Mouse (Mus musculus) forebrain, embryonic 15.5 days (tissue): ENCODE data around the gene Atxn7. TPM values are rescaled to one million over a fixed set of nuclear protein-coding genes. Genes with fewer than 3 reads are reported as not detected.

Source experiments
- ATAC-seq: fragments of 200-750 bp; cut with Nextera tagmentation; replicated peaks from 2 replicates; pipeline ENCODE4 v1.8.0; 2017; ENCODE audit warnings: mild to moderate bottlenecking, moderate TSS enrichment, moderate library complexity
- H3K27ac ChIP-seq: fragments of 300-500 bp; sonication (generic); replicated peaks from 2 replicates; pipeline ENCODE4 v1.5.1; 2015; ENCODE audit warnings: mild to moderate bottlenecking, inconsistent platforms
- H3K27me3 ChIP-seq: fragments of 300-500 bp; sonication (generic); 2 replicates; pipeline ENCODE4 v1.6.1; 2015; ENCODE audit warnings: inconsistent platforms
- H3K36me3 ChIP-seq: fragments of 300-500 bp; sonication (generic); 2 replicates; pipeline ENCODE4 v1.6.1; 2015; ENCODE audit warnings: mild to moderate bottlenecking, inconsistent platforms
- H3K4me1 ChIP-seq: fragments of 300-500 bp; sonication (generic); 2 replicates; pipeline ENCODE4 v1.6.1; 2015; ENCODE audit warnings: inconsistent platforms
- H3K4me2 ChIP-seq: fragments of 300-500 bp; sonication (generic); replicated peaks from 2 replicates; pipeline ENCODE4 v1.6.1; 2015; ENCODE audit warnings: mild to moderate bottlenecking, inconsistent platforms
- H3K4me3 ChIP-seq: fragments of 300-500 bp; sonication (generic); 2 replicates; pipeline ENCODE4 v1.5.1; 2015; ENCODE audit warnings: mild to moderate bottlenecking, inconsistent platforms
- H3K9ac ChIP-seq: fragments of 300-500 bp; sonication (generic); replicated peaks from 2 replicates; pipeline ENCODE4 v1.6.1; 2015; ENCODE audit warnings: mild to moderate bottlenecking, inconsistent platforms
- H3K9me3 ChIP-seq: fragments of 300-500 bp; sonication (generic); 2 replicates; pipeline ENCODE4 v1.6.1; 2016; ENCODE audit warnings: inconsistent platforms
- WGBS: fragments of 180-500 bp; shearing (Covaris S2); methylation state at CpG from one replicate; pipeline ENCODE4 v1.1.7; 2015; ENCODE audit warnings: mixed read lengths; 5-methylcytosine and 5-hydroxymethylcytosine counted together
- polyA plus RNA-seq: library from polyadenylated mRNA; unstranded; fragments of >200 nt; fragmentation: Nextera tagmentation; extraction: Ambion mirVana; gene quantifications from 2 replicates; pipeline ENCODE4 v1.2.1, GENCODE M21; 2015

Gene Atxn7
- polyA plus RNA-seq, 1 experiment from 2014 or later, result 4.0 TPM

DNA sequence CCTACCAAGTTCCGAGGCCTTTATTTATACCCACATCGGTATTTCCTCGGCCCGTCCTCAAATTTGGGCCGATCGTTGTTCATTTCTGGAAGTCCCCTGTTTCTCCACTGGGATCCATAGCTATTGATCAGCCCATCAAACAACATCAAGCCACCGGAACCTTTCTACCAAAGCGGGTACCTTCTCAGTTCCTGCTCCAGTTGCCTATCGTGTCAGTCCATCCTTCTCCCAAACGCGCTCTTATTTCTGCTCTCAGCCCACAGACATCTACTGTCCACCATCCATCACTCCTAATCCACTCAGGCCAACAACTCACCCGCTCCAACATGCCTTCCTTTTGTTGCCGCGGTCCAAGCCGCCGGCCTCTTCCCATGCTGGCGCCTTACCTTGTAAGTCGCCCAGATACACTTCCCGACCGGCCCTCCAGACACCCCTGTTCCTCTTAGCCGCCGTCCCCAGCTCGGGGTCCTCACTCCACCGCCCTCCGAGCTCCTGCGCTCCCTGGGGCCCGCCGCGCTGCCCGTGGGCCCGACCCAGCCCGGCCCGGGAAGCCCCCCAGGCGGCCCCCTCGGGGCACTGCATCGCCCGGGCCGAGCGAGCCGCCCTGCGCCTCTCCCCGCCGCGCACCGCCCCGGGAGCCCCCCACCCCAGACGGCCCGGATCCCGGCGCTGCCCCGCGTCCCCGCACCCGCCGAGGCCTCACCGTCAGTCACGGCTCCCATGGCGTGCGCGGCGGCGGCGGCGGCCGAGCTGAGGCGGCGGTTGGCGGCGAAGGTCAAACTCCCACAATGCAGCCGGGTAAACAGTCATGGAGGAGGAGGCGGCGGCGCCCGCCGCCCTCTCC lies 536 bp upstream of the Atxn7 start:
- Histone ChIP-seq H3K9ac (peak overlapping the region; percentile 85), H3K27ac (peak overlapping the region; percentile 86), H3K4me1 (peaks cover 23% of the 10 kb centered on the region), H3K9me3 (no peaks in the 10 kb centered on the region), H3K27me3 (no peaks in the 10 kb centered on the region), H3K36me3 (peaks cover 4% of the 10 kb centered on the region; the same call in 1 of the 2 replicates), H3K4me3 (peak overlapping the region; percentile 67), H3K4me2 (peak overlapping the region; percentile 64)
- ATAC-seq, result peak; percentile 88
- whole genome bisulfite sequencing, result under 1% methylated on average over 70 of the region's 75 CpGs

- Histone ChIP-seq H3K4me2 (no peak overlapping the region), H3K27me3 (no peaks in the 10 kb centered on the region), H3K9ac (no peak overlapping the region), H3K4me1 (peaks cover 23% of the 10 kb centered on the region), H3K9me3 (no peaks in the 10 kb centered on the region), H3K36me3 (no peaks in the 10 kb centered on the region), H3K4me3 (no peak overlapping the region), H3K27ac (no peak overlapping the region)
- 83% methylated on average over 6 of the region's 6 CpGs for WGBS
- ATAC-seq, result no peak
Observed at GRCm38 (mm10) chr14:13962476-13962875, 1.2 kb downstream of the Atxn7 start.

GRCm38 (mm10) chr14:13963527-13963926 lies 2.3 kb downstream of the Atxn7 start:
- H3K9ac ChIP-seq, result no peak overlapping the region
- no peak overlapping the region for H3K4me3 ChIP-seq
- no peak for ATAC-seq
- WGBS, result 89% methylated on average over 1 of the region's 1 CpGs
- H3K4me1 ChIP-seq, result peaks cover 19% of the 10 kb centered on the region
- no peak overlapping the region for H3K4me2 ChIP-seq
- H3K27ac ChIP-seq, result no peak overlapping the region
- no peaks in the 10 kb centered on the region for H3K36me3 ChIP-seq
- no peaks in the 10 kb centered on the region for H3K9me3 ChIP-seq
- no peaks in the 10 kb centered on the region for H3K27me3 ChIP-seq

GRCm38 (mm10) chr14:13967607-13968006 lies 6.4 kb downstream of the Atxn7 start:
- no peaks in the 10 kb centered on the region for H3K27me3 ChIP-seq
- WGBS, result 26% methylated on average over 1 of the region's 1 CpGs
- H3K9ac ChIP-seq, result no peak overlapping the region
- peaks cover 5% of the 10 kb centered on the region; the same call in 1 of the 2 replicates for H3K4me1 ChIP-seq
- no peaks in the 10 kb centered on the region for H3K9me3 ChIP-seq
- ATAC-seq, result no peak
- H3K4me3 ChIP-seq, result no peak overlapping the region
- H3K4me2 ChIP-seq, result no peak overlapping the region
- no peaks in the 10 kb centered on the region for H3K36me3 ChIP-seq
- no peak overlapping the region for H3K27ac ChIP-seq

GRCm38 (mm10) chr14:13968476-13968875 lies 7.2 kb downstream of the Atxn7 start:
- no peak for ATAC-seq
- Histone ChIP-seq H3K36me3 (no peaks in the 10 kb centered on the region), H3K27ac (no peak overlapping the region), H3K9ac (no peak overlapping the region), H3K4me3 (no peak overlapping the region), H3K4me2 (no peak overlapping the region), H3K4me1 (peaks cover 5% of the 10 kb centered on the region; the same call in 1 of the 2 replicates), H3K27me3 (no peaks in the 10 kb centered on the region), H3K9me3 (no peaks in the 10 kb centered on the region)
- WGBS, result 90% methylated on average over 5 of the region's 5 CpGs

- no peak overlapping the region for H3K4me3 ChIP-seq
- H3K4me1 ChIP-seq, result peaks cover 5% of the 10 kb centered on the region; the same call in 1 of the 2 replicates
- no peak overlapping the region for H3K9ac ChIP-seq
- H3K27ac ChIP-seq, result no peak overlapping the region
- H3K27me3 ChIP-seq, result no peaks in the 10 kb centered on the region
- H3K36me3 ChIP-seq, result no peaks in the 10 kb centered on the region
- WGBS, result 62% methylated on average over 3 of the region's 3 CpGs
- H3K9me3 ChIP-seq, result no peaks in the 10 kb centered on the region
- ATAC-seq, result no peak
- H3K4me2 ChIP-seq, result no peak overlapping the region
Observed at GRCm38 (mm10) chr14:13970513-13970912, 9.3 kb downstream of the Atxn7 start.

DNA sequence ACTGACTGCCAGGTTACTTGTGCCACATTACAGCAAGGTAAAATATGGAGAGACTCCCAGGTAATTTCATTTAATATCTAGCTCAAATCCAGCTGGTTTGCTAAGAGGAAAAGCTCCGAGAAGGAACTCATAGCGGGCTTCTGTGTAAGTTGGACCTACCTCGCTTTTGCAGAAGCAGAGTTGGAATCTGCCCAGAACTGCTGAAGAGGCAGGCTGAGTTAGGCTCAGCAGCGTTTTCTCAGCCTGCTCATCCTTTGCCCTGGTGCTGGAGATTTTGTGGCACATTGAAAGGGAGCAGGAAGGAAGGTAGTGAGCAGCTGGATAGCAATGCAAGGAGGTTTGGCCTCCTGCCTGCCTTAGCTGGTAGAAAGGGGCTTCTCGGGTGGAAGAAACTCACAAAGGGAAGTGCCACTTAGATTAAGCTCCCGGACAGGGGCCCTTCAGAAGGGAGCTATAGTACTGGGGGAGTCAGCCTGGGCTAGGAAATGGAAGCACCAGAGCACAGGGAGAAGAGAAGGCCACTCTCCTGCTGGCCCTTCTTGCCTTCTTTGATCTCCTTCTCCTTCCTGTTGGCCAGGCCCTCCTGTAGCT lies 10.5 kb downstream of the Atxn7 start:
- Histone ChIP-seq H3K27me3 (no peaks in the 10 kb centered on the region), H3K4me2 (no peak overlapping the region), H3K36me3 (no peaks in the 10 kb centered on the region), H3K4me3 (no peak overlapping the region), H3K4me1 (peaks cover 5% of the 10 kb centered on the region; the same call in 1 of the 2 replicates), H3K9me3 (no peaks in the 10 kb centered on the region), H3K27ac (no peak overlapping the region), H3K9ac (no peak overlapping the region)
- 36% methylated on average over 6 of the region's 6 CpGs for WGBS
- ATAC-seq, result 0 out of 2 replicates have a peak, but pooled peaks have one; percentile 26

DNA sequence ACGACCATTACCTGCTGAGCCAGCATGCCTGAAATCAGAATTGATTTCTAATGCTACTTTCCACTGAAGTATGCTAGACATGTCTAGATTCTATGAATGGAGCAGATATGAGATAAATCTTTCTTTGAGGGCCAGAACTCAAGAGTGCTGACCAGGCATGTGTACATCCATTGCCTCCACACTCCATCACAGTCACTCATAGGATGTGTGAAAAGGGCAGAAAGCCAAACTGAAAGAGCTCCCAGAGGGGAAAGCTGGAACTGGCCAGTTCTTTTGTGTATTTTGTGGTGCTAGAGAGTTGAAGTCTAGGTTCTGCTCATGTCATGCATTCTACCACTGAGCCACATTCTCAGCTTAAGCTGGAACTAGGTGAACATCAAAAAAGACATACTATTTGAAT lies 16.3 kb downstream of the Atxn7 start:
- H3K4me1 ChIP-seq, result no peaks in the 10 kb centered on the region
- ATAC-seq, result no peak
- no peak overlapping the region for H3K4me2 ChIP-seq
- no peak overlapping the region for H3K9ac ChIP-seq
- no peak overlapping the region for H3K27ac ChIP-seq
- H3K9me3 ChIP-seq, result no peaks in the 10 kb centered on the region
- H3K4me3 ChIP-seq, result no peak overlapping the region
- no peaks in the 10 kb centered on the region for H3K27me3 ChIP-seq
- H3K36me3 ChIP-seq, result no peaks in the 10 kb centered on the region
- 74% methylated on average over 1 of the region's 1 CpGs for WGBS

- WGBS, result 34% methylated on average over 2 of the region's 2 CpGs
- H3K27ac ChIP-seq, result no peak overlapping the region
- ATAC-seq, result no peak
- no peaks in the 10 kb centered on the region for H3K9me3 ChIP-seq
- H3K36me3 ChIP-seq, result no peaks in the 10 kb centered on the region
- no peak overlapping the region for H3K9ac ChIP-seq
- no peaks in the 10 kb centered on the region for H3K27me3 ChIP-seq
- H3K4me2 ChIP-seq, result no peak overlapping the region
- H3K4me3 ChIP-seq, result no peak overlapping the region
- no peaks in the 10 kb centered on the region for H3K4me1 ChIP-seq
Observed at GRCm38 (mm10) chr14:13981286-13981685, 20.0 kb downstream of the Atxn7 start.

GRCm38 (mm10) chr14:13982174-13982573 lies 20.9 kb downstream of the Atxn7 start:
- Histone ChIP-seq H3K4me2 (no peak overlapping the region), H3K9ac (no peak overlapping the region), H3K36me3 (no peaks in the 10 kb centered on the region), H3K4me3 (no peak overlapping the region), H3K27ac (no peak overlapping the region), H3K27me3 (no peaks in the 10 kb centered on the region), H3K9me3 (no peaks in the 10 kb centered on the region), H3K4me1 (no peaks in the 10 kb centered on the region)
- ATAC-seq, result no peak
- 63% methylated on average over 2 of the region's 2 CpGs for WGBS

DNA sequence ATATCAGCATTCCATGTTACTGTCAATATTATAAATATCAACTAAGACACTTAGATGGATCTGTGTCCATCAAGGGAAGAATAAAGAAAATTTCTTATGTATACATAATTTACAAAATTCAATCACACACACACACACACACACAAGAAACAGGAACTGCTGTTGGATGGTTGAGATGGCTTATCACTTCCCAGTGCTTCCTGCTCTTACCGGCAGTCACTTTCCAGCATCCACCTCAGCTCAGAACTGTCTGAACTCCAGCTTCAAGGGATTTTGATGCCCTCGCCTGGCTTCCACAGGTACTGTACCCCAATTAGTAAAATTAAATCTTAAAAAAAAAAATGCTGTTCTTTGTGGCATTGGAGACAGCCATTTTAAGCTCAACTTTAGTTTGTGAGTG lies 27.2 kb downstream of the Atxn7 start:
- 73% methylated on average over 2 of the region's 2 CpGs for WGBS
- no peaks in the 10 kb centered on the region for H3K27me3 ChIP-seq
- H3K9ac ChIP-seq, result no peak overlapping the region
- no peaks in the 10 kb centered on the region for H3K4me1 ChIP-seq
- no peaks in the 10 kb centered on the region for H3K9me3 ChIP-seq
- no peaks in the 10 kb centered on the region for H3K36me3 ChIP-seq
- ATAC-seq, result no peak
- no peak overlapping the region for H3K4me2 ChIP-seq
- no peak overlapping the region for H3K4me3 ChIP-seq
- no peak overlapping the region for H3K27ac ChIP-seq

DNA sequence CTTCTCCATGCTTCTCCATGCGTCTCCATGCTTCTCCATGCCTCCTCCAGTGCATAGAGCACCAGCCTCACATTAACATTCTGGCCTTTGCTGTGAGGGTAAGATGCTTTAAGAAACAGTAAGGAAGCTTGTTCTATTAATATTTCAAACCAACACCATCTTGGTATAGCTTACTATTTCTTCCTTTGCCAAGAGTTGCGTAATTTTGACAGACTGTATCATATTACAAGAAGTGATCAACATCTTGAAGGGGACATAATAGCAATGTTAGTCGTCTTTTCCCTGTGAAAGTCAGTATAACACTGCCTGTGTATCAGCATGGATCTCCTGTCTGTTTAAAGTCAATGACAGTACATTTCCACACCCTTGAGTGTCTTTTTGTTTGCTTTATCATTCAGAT lies 29.5 kb downstream of the Atxn7 start:
- ATAC-seq, result no peak
- no peak overlapping the region for H3K27ac ChIP-seq

More for the DNA sequence above, 29.5 kb downstream of the Atxn7 start:
- Histone ChIP-seq H3K27me3 (no peaks in the 10 kb centered on the region), H3K4me3 (no peak overlapping the region), H3K4me1 (no peaks in the 10 kb centered on the region), H3K9me3 (no peaks in the 10 kb centered on the region), H3K4me2 (no peak overlapping the region), H3K9ac (no peak overlapping the region), H3K36me3 (no peaks in the 10 kb centered on the region)
- 87% methylated on average over 3 of the region's 3 CpGs for WGBS
